Comparison of ENCODE assay signal across 8 mouse cellular contexts in genomic region chr5:18087919-18088445, GRCm38 (mm10).
A peak's percentile ranks its signal among the peaks of the same experiment; 100 is the strongest.
DNase-seq lines count a peak whose midpoint lies in the region; ATAC-seq lines count a peak whose summit lies in the region.

No protein-coding gene starts in this region.

- no peak overlapping the region for H3K9ac ChIP-seq in lung, embryonic 15.5 days

- H3K27me3 ChIP-seq in lung, embryonic 15.5 days, result no peaks in the 10 kb centered on the region

- H3K36me3 ChIP-seq in lung, embryonic 15.5 days, result no peaks in the 10 kb centered on the region

- H3K4me2 ChIP-seq in lung, embryonic 15.5 days, result peak overlapping the region; percentile 30

- no peaks in the 10 kb centered on the region for H3K4me1 ChIP-seq in lung, embryonic 15.5 days

- 20% methylated on average over 8 of the region's 8 CpGs for WGBS in lung, embryonic 15.5 days

- H3K27ac ChIP-seq in lung, embryonic 15.5 days, result no peak overlapping the region

- H3K9me3 ChIP-seq in lung, embryonic 15.5 days, result no peaks in the 10 kb centered on the region

- peak; percentile 81 for ATAC-seq in lung, embryonic 15.5 days (ENCODE audit: borderline replicate concordance, extremely low read depth, low FRiP score, low TSS enrichment)
- no peak for ATAC-seq in inflammation-experienced regulatory T-cells, adult 6 months

- no peak overlapping the region for H3K4me3 ChIP-seq in lung, embryonic 15.5 days

- intact Hi-C loops in heart, postnatal 10 days (cut with DNase I), result loop anchor here (1.0 kb wide), 1 partner anchor 358 kb away; no protein-coding TSS in a partner anchor

- peak; percentile 2 to 5 for DNase-seq in B cell, adult 2 months
- peak; percentile 31 for DNase-seq in adrenal gland, adult 2 months
- peak; percentile 52 for DNase-seq in embryo, embryonic 9.5 days (ENCODE audit: extremely low spot score)
- peak; percentile 50 to 70 for DNase-seq in heart, postnatal 10 days
- DNase-seq in kidney, postnatal 4 days, result peak; percentile 60 to 74
- DNase-seq in retina, postnatal 1 day, result peak; percentile 73

Comparison
In these comparisons a context has a peak if more than half of its experiments do, and no peak if none do; other contexts are left out.
1. DNase-seq: peak in every context shown above with its lines; median percentile 73 in retina, postnatal 1 day; 67 in kidney, postnatal 4 days; 60 in heart, postnatal 10 days; 52 in embryo, embryonic 9.5 days; 31 in adrenal gland, adult 2 months; 4 in B cell, adult 2 months.